Mouse (Mus musculus) 3T3-L1 (cell line): ENCODE data around the gene Fiz1.

ENCODE experiments used
- DNase-seq: peaks from one replicate; pipeline ENCODE4 v3.0.0-alpha.2; 2015; ENCODE audit warnings: low read depth, low spot score

The Fiz1 gene

GRCm38 (mm10) chr7:5014251-5015117 lies at the start of gene Fiz1, which contains the start of gene Zfp524:
TSS of gene Fiz1 (minus strand) at chr7:5014697.
TSS of gene Zfp524 (plus strand) at chr7:5014415.
- peak; percentile 96 for DNase-seq

- DNase-seq = peak; percentile 86
These were observed 48.0 kb upstream of the Fiz1 start for GRCm38 (mm10) chr7:5062360-5063001.

DNA sequence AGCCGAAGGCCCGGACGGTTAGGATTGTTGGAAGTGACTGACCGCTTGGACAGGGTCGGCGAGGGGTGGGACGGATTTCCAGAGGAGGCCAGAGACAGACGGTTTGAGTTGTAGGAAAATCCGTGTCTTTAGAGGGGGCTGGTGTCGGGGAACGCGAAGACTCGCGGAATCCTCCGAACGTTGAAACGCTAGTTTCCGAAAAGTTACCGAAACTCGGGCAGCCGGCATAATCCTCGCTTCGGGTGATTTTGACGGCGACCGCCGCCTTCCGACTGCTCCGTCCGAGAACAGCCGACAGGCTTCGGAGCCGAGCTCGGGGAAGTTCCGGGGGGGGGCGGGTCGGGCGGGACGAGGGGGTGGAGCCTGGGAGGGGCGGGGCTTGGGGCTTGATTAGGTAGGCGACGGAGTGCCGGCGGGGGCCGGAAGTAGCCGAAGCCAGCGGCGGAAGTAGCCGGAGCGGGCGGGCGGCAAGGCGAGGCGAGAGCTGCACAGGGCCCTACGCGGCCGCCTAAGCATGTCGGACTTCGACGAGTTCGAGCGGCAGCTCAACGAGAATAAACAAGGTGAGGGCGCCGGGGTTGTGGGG lies 47.4 kb upstream of the Fiz1 start, which contains the start of gene U2af2:
TSS of gene U2af2 (plus strand) at position 370 of the 586 bp plus-strand sequence.
- DNase-seq = peak; percentile 80

GRCm38 (mm10) chr7:5060944-5061773 lies 46.7 kb upstream of the Fiz1 start:
- DNase-seq = peak; percentile 98

GRCm38 (mm10) chr7:5060239-5060731 lies 45.8 kb upstream of the Fiz1 start:
- DNase-seq = peak; percentile 94

- DNase-seq = no peak
These were observed 44.9 kb upstream of the Fiz1 start for GRCm38 (mm10) chr7:5059421-5059820.

- no peak for DNase-seq
These were observed 44.1 kb upstream of the Fiz1 start for GRCm38 (mm10) chr7:5058631-5059030.

DNA sequence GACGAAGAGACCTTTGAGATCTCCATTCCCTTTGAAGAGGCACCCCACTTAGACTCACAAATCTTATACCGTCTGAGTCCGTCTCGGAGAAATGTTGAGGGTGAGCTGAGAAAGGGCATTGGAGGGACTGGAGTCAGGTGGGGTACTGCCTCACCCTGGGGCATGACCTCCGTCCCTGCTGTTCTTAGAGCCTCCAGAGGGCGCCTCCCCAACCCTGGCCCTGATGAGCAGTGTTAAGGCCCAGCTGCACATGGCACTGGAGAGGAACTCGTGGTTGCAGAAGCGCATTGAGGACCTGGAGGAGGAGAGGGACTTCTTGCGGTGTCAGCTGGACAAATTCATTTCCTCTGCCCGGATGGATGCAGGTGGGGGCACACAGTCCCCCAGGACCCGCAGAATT lies 43.3 kb upstream of the Fiz1 start:
- DNase-seq = no peak

GRCm38 (mm10) chr7:5057381-5057780 lies 42.9 kb upstream of the Fiz1 start:
- no peak for DNase-seq

GRCm38 (mm10) chr7:5056651-5057263 lies 42.3 kb upstream of the Fiz1 start:
- no peak for DNase-seq

GRCm38 (mm10) chr7:5053456-5054179 lies 39.1 kb upstream of the Fiz1 start:
- no peak for DNase-seq

GRCm38 (mm10) chr7:5052931-5053343 lies 38.4 kb upstream of the Fiz1 start:
- DNase-seq = no peak

GRCm38 (mm10) chr7:5052438-5052837 lies 37.9 kb upstream of the Fiz1 start:
- peak; percentile 25 for DNase-seq

DNA sequence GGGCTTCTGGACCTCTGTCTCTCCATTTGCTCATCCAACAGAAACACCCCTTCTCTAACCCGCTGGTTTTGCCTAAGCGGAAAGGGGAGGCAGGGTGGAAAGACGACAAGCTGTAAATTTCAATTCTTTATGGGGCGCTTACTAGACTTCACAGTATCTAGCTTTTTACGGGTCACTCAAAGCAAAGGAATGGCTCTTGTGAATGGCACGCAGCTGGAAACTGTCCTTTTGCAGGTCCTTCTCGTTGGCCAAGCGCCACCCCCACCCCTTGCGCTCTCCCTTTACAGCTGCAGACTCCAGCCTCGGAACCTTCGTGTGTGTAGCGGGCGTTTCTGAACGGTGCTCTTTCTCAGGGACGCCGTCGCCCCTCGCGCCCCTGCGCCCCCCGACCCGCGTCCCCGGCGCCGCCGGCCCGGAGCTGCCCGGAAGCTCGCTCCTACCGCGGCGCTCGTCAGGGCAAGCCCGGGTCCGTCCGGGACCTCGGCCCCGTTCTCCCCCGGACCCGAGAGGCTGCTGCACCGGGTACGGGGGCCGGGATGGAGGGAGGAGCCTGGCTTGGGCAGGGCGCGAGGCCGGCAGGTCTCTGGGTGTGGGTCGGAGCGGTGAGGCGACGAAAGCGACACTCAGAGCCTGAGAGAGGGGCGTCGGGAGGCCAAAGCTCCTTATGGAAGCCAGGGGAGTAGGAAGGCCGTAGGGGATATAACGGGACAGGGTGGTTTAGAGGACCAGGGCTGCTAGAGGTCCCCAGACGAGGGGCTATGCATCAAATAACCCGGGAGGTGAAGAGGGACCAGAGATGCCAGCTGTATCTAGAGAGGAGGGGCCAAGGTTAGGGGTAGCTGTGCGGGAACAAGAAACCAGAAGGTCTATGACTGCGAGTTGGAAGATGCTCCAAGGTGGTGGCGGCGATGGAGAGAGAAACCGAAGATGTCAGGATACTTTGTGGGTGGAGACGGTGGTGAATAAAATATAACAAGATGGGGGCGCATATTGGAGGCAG lies 37.0 kb upstream of the Fiz1 start, which contains the start of gene Zfp580:
TSS of gene Zfp580 (plus strand) at position 346 of the 1,000 bp plus-strand sequence.
- peak; percentile 69 for DNase-seq

DNA sequence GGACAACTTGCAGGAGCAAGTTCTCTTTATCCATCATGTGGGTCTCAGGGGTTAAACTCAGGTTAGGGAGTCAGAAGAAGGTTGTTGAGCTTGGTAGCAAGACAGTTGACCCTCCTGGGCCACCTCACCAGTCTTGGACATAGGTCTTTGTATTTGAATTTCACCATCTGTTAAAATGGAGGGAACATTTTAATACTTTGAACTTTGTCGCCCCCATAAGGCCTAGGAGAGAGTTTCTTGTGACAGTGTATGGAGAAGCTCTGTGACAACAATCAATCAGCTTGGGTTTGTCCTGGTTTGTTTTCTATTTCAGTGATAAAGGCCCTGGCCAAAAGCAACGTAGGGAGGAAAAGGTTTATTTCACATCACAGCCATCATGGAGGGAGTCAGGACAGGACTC lies 32.8 kb upstream of the Fiz1 start:
- DNase-seq = peak; percentile 55

DNA sequence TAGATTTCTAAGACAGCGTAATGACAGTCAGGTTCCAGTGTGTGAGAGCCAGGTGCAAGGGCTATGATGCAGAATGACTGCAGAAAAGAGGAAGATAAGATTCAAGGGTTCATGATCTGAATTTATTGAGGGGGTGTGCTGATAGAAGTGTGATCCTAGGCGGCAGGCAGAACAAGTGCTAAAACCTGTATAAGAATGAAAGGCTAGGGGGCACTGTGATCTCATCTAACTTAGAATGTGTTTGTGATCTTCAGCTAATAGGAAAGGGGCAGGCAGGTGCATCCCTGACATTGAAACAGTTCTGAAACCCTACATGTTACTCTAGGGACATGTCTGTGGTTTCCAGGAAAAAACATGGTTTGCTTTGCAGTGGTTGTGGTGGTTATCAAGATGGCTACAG lies 31.6 kb upstream of the Fiz1 start:
- DNase-seq = no peak

DNA sequence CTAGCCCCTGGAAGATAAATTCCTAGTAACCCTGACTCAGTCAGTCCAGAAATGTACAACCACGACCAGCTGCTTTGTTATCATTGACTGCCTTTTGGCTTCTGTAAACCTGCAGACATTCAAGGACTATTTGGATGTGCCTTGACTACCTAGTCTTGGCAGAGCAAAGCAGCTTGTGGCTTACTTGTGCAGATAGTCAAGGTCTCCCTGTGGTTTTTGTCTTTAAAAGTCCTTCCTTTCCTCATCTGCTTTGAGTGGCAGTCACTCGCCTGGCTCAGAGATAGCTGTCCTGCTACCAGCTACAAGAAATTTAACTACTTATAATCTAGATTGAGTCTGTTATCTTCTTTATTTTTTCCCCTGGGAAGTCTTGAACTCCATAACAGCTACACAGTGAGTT lies 30.5 kb upstream of the Fiz1 start:
- no peak for DNase-seq

- peak; percentile 40 for DNase-seq
These were observed 24.4 kb upstream of the Fiz1 start for GRCm38 (mm10) chr7:5038940-5039339.
